Mouse (Mus musculus) heart, postnatal 4 days (tissue): ENCODE results near the gene Nrsn2. TPM values are rescaled to one million over a fixed set of nuclear protein-coding genes. Genes with fewer than 3 reads are reported as not detected.
A peak's percentile ranks its signal among the peaks of the same experiment; 100 is the strongest.
"Not testable (repeated sequence)": the region's sequence is repeated elsewhere in the genome, so short reads cannot be mapped to it uniquely, and the experiment has no call there.

Experiments
- DNase-seq: peaks from one replicate; pipeline ENCODE4 v3.0.0; 2021
- total RNA-seq, 2 experiments: library from RNA; stranded (reverse); gene quantifications; 2 replicates each; pipeline ENCODE4 v1.2.3; 2021

The Nrsn2 gene
- total RNA-seq, 2 experiments from 2014 or later: not detected

DNA sequence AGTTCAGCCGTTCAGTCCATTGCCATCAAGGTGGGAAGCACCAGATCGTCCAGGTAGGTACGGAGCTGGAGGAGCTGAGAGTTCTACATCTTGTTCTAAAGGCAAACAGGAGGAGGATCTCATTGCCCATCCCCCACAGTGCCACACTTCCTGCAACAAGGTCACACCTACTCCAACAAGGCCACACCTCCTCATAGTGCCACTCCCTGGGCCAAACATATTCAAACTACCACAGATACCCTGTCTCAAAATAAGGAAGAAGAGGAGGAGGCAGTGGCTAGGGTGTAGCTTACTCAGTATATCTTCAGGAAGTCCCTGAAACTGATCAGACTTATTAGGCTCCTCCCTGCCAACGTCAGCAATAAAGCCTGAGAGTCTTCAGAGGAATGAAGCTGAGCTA is 7.8 kb upstream of the Nrsn2 start:
- DNase-seq: no peak

DNA sequence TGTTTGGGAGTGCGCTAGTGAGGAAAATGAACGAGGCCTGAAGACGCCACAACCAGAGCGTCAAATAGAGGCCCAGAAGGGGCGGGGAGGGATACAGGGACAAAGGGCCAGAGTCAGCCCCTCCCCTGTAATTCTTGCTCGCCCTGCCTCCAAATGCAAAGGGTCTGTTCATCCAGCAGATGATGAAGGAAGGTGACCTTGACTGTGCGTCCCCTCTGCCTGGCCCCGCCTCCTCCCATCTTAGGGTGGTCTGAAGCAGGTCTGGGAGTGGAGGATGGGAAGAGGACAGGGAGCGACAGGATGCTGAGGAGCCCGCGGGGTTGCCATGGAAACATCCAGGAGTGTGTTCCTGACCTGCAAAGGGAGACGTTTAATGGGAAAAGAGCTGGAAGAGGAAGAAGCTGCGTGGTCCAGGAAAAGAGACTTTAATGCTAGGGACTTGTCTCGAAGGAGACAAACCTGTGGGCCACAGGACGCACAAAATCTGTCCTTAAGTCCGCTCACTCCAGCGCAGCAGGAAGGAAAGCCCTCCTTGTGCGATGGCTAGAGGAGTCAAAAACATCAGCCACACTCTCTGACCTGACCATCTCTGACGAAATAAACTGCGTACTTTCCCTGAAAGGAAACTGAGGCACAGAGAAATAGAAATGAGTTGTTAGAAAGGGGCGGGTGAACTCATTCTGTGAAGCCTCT is 640 bp downstream of the Nrsn2 start:
- DNase-seq: no peak

DNA sequence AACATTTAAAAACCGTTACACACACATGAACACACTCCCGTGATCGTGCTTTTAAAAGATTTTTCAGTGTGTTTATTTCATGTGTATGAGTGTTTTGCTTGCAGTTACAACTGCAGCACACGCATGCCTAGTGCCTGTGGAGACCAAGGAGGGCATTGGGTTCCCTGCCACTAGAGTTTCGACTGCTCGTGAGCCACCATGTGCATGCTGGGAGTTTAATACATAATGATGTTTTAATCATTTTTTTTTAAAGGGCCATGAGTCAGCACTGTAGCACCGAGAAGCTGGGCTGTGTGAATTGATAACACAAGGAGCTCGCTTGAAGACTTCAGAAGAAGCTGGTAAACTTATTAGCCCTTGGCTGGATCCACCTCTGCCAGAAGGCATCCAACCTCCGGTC is 2.9 kb downstream of the Nrsn2 start:
- no peak for DNase-seq

- DNase-seq: no peak
Observed at GRCm38 (mm10) chr2:152372661-152373060, 3.8 kb downstream of the Nrsn2 start.

DNA sequence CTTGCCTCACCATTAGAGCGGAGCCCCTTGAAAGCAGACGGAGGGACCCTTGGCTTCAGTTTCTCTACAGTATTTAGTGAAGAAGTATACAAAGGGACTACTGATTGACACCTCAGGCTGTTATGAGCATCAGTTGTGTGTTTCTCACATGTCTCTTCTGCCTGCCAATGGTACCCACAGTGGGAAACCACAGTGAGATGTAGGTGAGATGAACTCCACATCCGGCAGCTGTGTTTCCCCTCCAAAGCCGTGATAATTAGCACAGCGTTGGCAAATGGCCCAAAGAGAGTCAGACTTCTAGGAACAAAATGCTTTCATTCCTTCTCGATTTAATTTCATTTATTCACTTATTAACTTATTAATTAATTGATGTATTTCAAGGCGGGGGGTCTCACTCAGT is 4.3 kb downstream of the Nrsn2 start:
- DNase-seq: no peak

GRCm38 (mm10) chr2:152368532-152369140 is 7.8 kb downstream of the Nrsn2 start:
- peak; percentile 72 for DNase-seq

GRCm38 (mm10) chr2:152367917-152368316 is 8.5 kb downstream of the Nrsn2 start:
- DNase-seq: no peak

DNA sequence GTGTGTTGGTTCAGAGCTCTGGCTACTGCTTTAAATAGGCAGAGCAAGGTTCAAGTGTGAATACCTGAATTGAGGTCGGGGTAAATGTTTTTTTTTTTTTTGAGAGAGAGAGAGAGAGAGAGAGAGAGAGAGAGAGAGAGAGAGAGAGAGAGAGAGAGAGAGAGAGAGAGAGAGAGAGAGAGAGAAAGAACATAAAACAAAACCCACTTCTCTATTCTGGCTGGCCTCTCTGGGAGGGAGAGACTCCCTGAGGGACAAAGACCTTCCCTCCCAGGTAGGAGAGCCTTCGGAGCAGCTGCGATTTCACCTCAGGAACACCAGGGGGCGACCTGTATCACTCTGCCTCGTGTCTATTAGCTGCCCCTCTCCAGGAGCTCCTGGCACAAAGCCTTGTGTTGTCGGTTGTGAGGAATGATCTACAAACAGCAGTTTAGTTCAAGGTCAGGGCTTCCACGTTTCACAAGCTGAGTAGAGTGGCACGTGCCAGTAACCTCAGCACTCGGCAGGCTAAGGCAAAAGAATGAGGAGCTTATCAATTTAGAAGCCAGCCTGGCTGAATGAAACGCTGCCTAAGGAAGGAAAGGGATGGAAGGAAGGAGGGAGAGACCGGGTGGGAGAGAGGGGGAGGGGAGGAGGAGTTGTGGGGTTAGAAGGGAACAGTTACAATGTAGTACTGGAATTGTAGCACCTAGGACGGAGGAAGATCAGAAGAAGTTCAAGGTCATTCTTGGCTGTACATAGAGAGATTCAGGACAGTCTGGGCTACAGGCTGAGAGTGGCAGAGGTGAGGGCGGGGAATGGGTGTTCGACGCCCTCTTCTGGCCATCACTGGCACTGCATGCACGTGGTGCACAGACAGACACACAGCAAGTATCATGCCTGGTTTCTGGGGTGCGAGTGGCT is 12.9 kb downstream of the Nrsn2 start:
- DNase-seq: peak; percentile 90

- no peak for DNase-seq
Observed at GRCm38 (mm10) chr2:152361193-152361592, 15.2 kb downstream of the Nrsn2 start.

GRCm38 (mm10) chr2:152360271-152360775 is 16.1 kb downstream of the Nrsn2 start:
- DNase-seq: peak; percentile 73

GRCm38 (mm10) chr2:152359616-152360015 is 16.8 kb downstream of the Nrsn2 start:
- DNase-seq: no peak

- DNase-seq: not testable (repeated sequence)
Observed at GRCm38 (mm10) chr2:152358977-152359376, 17.5 kb downstream of the Nrsn2 start.

DNA sequence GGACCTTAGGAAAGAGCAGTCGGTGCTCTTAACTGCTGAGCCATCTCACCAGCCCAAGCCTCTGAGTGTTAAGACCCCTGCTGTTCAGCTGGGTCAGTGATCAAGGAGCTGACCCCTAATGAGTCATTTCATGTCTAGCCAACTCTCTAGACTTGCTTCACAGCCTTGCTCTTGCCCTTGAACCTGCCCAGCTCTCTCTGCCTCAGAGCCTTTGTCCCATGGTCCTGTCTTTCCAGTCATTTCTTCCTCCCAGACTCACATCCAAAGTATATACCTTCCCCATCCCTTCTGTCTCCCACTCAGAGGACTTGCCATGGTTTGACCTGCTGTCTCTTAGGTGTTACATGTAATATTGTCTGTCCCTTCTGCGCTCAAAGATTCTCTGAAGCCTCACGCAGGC is 19.2 kb downstream of the Nrsn2 start:
- DNase-seq: no peak

- DNase-seq: peak; percentile 75
Observed at GRCm38 (mm10) chr2:152349842-152350540, 26.4 kb downstream of the Nrsn2 start.

DNA sequence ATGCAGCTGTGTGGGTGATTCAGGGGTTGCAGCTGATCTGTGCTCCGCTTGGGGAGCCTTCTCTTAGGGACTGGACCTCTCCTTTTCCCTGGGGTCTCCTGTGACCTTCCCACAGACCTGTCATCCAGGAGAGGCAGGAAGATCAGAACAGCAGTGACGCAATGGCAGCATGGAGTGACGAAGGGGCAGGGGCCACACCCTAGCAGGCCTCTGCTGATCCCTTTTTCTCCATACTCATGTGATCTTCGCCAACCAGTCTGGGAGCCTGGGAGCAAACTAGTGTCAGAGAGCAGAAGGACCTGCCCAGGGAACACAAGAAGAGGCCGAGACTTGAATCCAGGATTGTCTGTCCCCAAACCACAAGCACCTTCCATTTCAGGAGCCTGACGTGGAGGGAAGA is 27.2 kb downstream of the Nrsn2 start:
- DNase-seq: no peak

DNA sequence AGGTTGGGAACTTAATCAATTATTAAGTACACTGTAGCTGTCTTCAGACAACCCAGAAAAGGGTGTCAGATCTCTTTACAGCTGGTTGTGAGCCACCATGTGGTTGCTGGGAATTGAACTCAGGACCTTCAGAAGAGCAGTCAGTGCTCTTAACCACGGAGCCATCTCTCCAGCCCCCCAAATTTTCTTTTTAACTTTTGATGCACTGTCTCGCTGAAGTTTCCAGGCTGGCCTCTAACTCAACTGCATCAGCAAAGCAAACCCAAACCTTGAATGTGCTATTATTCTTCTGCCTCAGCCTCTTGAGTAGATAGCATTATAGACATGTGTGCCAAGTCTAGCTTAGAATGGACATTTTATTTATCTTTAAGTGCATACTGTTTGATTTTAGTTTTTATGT is 28.7 kb downstream of the Nrsn2 start:
- no peak for DNase-seq

DNA sequence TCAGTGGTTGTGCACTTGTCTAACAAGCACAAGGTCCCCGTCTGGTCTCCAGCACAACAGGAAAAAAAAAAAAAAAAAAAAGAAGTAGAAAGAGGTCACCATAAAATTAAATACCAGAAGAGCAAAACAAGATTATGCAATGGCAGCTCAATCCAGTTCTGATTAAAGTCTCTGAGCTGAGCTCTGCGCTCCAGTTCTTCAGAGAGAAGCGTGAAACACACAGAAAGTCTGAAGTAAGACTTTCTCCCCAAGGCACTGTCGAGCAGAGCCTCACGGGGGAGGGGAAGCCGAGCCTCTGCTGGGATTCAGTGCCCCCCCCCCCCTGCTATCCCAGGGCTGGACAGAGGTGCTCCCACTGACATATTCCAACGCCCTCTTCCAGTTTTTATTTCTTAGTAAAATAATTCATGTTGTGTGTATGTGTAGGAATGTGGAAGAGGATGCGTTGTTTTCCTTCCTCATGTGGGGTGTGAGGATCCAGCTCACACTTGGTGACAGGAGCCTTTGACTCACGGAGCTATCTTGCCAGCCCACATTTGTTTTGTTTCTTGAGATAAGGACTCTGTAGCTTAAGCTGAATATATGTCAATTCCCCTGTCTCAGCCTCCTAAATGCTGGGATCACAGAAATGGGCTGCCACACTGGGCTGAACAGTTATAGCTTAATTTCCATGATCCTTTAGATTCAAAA is 29.5 kb downstream of the Nrsn2 start:
- no peak for DNase-seq

- DNase-seq: no peak
Observed at GRCm38 (mm10) chr2:152345393-152345792, 31.0 kb downstream of the Nrsn2 start.

DNA sequence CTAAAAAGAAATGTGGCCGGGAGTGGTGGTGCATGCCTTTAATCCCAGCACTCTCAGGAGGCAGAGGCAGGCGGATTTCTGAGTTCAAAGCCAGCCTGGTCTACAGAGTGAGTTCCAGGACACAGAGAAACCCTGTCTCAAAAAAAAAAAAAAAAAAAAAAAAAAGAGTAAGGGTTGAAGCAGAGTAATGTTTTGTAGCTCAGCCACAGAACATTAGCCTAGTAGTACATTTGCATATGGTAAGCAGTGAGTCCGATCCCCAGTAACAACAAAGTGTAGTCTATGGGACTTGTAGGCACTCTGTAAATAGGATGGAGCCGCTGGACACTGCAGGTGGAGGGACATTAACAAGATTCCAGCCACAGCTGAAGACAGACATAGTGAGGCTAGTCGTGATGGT is 31.5 kb downstream of the Nrsn2 start:
- no peak for DNase-seq

GRCm38 (mm10) chr2:152344361-152344760 is 32.1 kb downstream of the Nrsn2 start:
- DNase-seq: no peak

- peak; percentile 86 for DNase-seq
Observed at GRCm38 (mm10) chr2:152343329-152344213, 32.9 kb downstream of the Nrsn2 start, which contains the start of gene Trib3. TSS of gene Trib3 (minus strand) at chr2:152344032.
